Mouse (Mus musculus): ENCODE results near the gene Igsf8. TPM values are rescaled to one million over a fixed set of nuclear protein-coding genes. Genes with fewer than 3 reads are reported as not detected.

Gene Igsf8
- total RNA-seq, 1 experiment from 2014 or later: 48.7 TPM

DNA sequence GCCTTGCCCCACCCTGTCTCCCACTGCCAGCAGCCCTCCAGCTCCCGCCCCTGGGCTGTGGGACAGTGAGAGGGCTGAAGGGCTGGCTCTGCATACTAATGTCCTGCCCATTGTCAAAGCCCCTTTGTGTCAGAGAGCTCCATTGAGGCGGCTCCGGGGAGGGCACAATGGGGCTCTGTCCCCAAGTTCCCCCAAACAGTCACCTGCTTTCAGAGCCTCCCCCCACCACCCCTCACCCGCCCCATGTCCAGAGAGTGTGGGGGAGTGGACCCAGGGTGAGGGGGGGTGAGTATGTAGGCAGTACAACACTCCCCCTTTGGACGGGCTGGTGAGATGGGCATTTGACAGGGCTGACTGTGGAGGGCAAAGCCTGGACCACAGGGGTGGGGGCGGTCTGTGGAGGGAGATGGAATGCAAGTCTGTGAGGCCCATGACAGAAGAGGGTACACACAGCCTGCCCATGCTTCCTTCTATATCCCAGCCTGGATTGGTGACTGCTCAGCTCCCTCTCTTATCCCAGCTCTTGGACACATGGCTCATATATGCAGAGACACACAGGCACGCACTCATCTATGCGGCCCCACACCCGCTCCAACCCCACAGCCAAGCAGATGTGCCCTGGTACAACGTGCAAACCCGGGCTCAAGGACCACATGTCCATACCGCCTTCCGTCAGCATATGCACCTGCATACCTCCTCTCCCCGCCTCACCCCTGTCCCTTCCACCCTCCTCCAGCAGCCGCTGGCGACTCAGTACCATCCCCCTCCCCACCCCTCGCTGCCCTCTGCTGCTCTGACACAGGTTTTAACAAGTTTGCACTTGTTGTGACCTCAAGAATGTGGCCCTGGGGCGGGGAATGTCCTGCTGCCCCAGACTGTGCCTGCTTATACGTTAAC, 88.7 kb downstream of the Igsf8 start:
- no peak for DNase-seq

DNA sequence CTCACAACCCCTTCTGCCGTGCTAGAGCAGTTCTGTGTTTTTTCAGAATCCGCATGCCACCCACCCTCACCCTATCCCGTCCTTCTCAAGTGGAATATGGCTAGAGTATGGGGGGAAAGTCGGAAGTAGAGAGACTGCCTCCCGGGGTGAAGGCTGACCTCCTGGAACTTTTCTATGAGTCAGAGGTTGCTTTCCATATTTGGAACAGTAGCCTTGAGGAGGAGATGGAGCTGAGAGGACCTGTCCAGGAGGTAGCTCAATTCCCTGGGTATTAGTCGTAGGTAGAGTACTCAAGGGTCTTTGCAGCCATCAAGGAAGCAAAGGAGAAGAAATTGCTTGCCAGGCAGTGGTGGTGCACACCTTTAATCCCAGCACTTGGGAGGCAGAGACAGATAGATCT, 90.6 kb downstream of the Igsf8 start:
- DNase-seq: no peak

DNA sequence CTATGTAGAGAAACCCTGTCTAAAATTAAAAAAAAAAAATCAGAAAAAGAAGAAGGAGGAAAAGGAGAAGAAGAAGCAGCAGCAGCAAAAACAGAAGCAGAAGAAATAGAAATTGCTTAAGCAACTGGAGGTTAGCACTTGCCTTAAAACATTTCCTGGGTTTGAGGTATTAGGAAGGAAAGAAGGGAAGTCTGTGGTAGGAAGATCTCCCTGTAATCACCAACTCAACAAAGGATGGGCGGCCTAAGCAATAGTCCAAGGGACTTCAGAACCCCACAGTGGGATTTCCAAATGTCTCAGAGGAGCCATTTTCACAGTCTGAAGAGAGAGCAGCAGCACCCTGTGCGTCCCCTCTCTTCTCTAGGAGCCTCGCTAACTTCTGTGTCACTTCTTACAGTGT, 91.0 kb downstream of the Igsf8 start:
- no peak for DNase-seq

DNA sequence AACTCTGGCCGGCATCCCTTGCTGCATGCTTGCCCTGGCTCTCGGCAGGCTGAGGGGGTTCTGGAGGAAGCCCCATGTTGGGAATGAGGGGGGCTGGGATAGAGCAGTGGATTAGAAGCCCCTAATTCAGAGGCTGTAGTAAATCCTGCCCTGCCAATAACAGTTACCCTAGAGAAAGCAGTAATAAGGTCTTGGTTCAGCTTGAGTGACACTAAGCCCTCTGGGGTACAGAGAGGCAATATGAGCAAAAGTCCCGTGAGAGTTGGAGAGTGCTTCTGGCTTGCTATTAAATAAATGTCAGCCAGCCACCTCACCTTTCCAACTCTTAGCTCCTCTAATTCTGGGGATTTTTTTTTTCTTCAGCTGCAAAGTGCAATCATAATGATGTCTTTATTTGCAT, 93.9 kb downstream of the Igsf8 start:
- no peak for DNase-seq

DNA sequence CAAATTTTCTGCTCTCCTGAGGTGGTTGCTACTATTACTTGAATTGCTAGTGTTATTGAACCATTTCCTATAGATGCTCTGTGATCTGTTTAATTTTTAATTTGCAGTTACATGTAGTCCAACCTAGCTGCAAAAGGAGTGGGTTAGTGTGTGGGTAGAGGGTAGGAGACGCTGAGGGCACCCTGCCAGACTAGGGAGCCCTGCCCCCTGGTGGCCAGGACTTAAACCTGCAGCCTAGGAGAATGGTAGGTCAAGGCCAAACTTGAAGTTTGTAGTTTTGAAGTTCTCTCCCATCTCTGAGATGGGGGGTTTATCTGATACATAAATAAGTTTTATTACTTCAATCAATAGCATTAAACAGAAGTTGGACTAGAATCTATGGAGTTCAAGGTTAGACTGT, 96.1 kb downstream of the Igsf8 start:
- peak; percentile 76 for DNase-seq

DNA sequence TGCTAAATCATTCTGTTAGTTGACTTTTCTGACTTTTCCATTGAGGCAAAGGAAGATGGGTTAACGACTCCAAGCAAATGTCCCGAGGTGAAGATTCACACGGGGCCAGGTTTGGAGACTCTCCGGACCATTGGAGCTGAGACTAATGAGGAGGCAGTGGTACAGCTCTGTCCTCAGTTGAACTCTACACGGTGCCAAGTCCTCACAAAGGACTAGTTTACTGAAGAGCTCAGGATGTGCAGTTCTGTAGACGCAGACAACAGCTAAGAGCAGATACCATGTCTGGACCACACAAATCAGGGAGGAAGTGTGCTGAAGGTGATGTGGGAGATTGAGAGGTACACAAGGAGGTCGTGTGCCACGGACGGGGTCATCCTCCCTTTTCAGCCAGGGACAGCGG, 96.9 kb downstream of the Igsf8 start:
- no peak for DNase-seq

DNA sequence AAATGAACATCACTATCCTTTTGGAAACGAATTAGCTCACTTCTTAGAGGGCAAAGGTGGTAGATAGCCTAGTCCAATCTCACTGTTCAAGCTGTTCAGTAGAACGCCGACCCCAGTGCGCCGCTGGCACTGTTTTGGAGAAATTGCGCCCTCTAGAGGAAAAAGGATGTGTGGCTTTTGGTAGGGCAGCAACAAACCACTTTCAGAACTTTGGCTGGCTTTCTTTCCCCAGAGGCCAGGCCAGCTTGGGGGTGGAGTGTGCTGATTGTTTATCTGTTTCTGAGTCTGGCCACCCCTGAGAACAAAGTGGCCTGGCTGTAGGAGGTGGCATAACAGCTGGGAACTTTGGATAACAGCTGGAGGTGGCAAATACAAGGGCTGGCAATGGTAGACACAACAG, 103.2 kb downstream of the Igsf8 start:
- peak; percentile 35 for DNase-seq

DNA sequence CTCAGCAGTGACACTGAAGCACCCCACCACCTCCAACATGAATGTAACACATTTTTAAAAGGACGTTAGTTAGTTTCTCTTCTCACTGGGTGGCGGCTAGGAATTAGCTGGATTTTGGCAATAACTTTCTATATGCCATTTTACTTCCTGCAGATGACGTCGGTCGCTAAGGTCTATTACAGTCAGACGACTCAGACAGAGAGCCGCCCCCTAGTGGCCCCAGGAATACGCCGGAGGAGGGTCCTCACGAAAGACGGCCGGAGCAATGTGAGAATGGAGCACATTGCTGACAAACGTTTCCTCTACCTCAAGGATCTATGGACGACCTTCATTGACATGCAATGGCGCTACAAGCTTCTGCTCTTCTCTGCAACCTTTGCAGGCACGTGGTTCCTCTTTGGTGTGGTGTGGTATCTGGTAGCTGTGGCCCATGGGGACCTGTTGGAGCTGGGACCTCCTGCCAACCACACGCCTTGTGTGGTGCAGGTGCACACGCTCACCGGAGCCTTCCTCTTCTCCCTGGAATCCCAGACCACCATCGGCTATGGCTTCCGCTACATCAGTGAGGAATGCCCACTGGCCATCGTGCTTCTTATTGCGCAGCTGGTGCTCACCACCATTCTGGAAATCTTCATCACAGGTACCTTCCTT, 107.5 kb downstream of the Igsf8 start:
- peak; percentile 58 for DNase-seq

Other genes starting within 250 kb of the Igsf8 start
- 2.8 and 7.4 TPM in 2 replicates for gene Vangl2, start 233.2 kb upstream of the Igsf8 start, total RNA-seq (2021)
- gene Nhlh1, start 204.1 kb upstream of the Igsf8 start, total RNA-seq (2021): not detected in 2 replicates
- 184 and 190 TPM in 2 replicates for gene Copa, start 179.1 kb upstream of the Igsf8 start, total RNA-seq (2021)
- gene Ncstn, start 178.8 kb upstream of the Igsf8 start, total RNA-seq (2021): 101 and 117 TPM in 2 replicates
- gene Pex19, start 134.9 kb upstream of the Igsf8 start, total RNA-seq (2021): 106 and 158 TPM in 2 replicates
- gene Dcaf8, start 113.6 kb upstream of the Igsf8 start, total RNA-seq (2021): 130 and 169 TPM in 2 replicates
- 48.3 and 52.1 TPM in 2 replicates for gene Pea15a, start 54.8 kb upstream of the Igsf8 start, total RNA-seq (2021)
- 1.00 TPM in 1 of 2 replicates, not detected in the other for gene Casq1, start 41.8 kb upstream of the Igsf8 start, total RNA-seq (2021)
- gene Atp1a4, start 3.2 kb upstream of the Igsf8 start, total RNA-seq (2021): 0.88 and 2.3 TPM in 2 replicates
- gene Atp1a2, start 36.4 kb downstream of the Igsf8 start, total RNA-seq (2021): 110 and 122 TPM in 2 replicates
- 0.18 TPM in 1 of 2 replicates, not detected in the other for gene Kcnj9, start 67.7 kb downstream of the Igsf8 start, total RNA-seq (2021)
- gene Kcnj10, start 79.6 kb downstream of the Igsf8 start, total RNA-seq (2021): 0.39 and 0.48 TPM in 2 replicates
- gene Pigm, start 114.9 kb downstream of the Igsf8 start, total RNA-seq (2021): 11.8 and 13.1 TPM in 2 replicates
- gene Slamf9, start 213.7 kb downstream of the Igsf8 start, total RNA-seq (2021): 1.9 and 3.4 TPM in 2 replicates
- 2.9 and 3.6 TPM in 2 replicates for gene Igsf9, start 220.1 kb downstream of the Igsf8 start, total RNA-seq (2021)
- gene Tagln2, start 238.4 kb downstream of the Igsf8 start, total RNA-seq (2021): 80.7 and 88.8 TPM in 2 replicates